Mouse (Mus musculus): ENCODE measurements at regions not wholly inside any gene's neighbourhood (a gene's known extent, or its start where the extent isn't known, plus 50 kb on each side); places are given as distances from the start of the nearest gene placed in this dataset.

GRCm38 (mm10) chr13:47716265-47716664 is 544.8 kb upstream of the Id4 start:
- Histone ChIP-seq H3K36me3 (ENCODE audit: control insufficient read depth, insufficient read depth) (no peaks in the 10 kb centered on the region), H3K9me3 (replicated peaks; ENCODE audit: control insufficient read depth, low read length) (no peaks in the 10 kb centered on the region), H3K4me3 (ENCODE audit: low read depth, low read length) (no peak overlapping the region), H3K4me1 (ENCODE audit: control insufficient read depth, low read depth, low read length) (no peaks in the 10 kb centered on the region), H3K27me3 (ENCODE audit: control insufficient read depth, insufficient read depth, low read depth, low read length) (no peaks in the 10 kb centered on the region), H3K9ac (ENCODE audit: low read depth, low read length) (no peak overlapping the region), H3K27ac (ENCODE audit: low read length) (no peak overlapping the region), H3K4me2 (ENCODE audit: low read depth, low read length) (no peak overlapping the region)
- ATAC-seq (ENCODE audit: low read depth), result no peak
- 51% methylated on average over 4 of the region's 4 CpGs for WGBS (ENCODE audit: insufficient replicate concordance)

GRCm38 (mm10) chr13:47720645-47721044 is 540.4 kb upstream of the Id4 start:
- no peak for ATAC-seq (ENCODE audit: low read depth)

GRCm38 (mm10) chr13:47734415-47734814 is 526.6 kb upstream of the Id4 start:
- Histone ChIP-seq H3K4me2 (ENCODE audit: low read depth, low read length) (no peak overlapping the region), H3K9me3 (replicated peaks; ENCODE audit: control insufficient read depth, low read length) (no peaks in the 10 kb centered on the region), H3K27ac (ENCODE audit: low read length) (no peak overlapping the region), H3K4me3 (ENCODE audit: low read depth, low read length) (no peak overlapping the region), H3K27me3 (ENCODE audit: control insufficient read depth, insufficient read depth, low read depth, low read length) (no peaks in the 10 kb centered on the region), H3K4me1 (ENCODE audit: control insufficient read depth, low read depth, low read length) (no peaks in the 10 kb centered on the region), H3K36me3 (ENCODE audit: control insufficient read depth, insufficient read depth) (no peaks in the 10 kb centered on the region), H3K9ac (ENCODE audit: low read depth, low read length) (no peak overlapping the region)
- 28% methylated on average over 1 of the region's 1 CpGs for WGBS (ENCODE audit: insufficient replicate concordance)
- no peak for ATAC-seq (ENCODE audit: low read depth)

More at GRCm38 (mm10) chr13:47720645-47721044, 540.4 kb upstream of the Id4 start:
- Histone ChIP-seq H3K27me3 (ENCODE audit: control insufficient read depth, insufficient read depth, low read depth, low read length) (no peaks in the 10 kb centered on the region), H3K9me3 (replicated peaks; ENCODE audit: control insufficient read depth, low read length) (no peaks in the 10 kb centered on the region), H3K27ac (ENCODE audit: low read length) (no peak overlapping the region), H3K4me1 (ENCODE audit: control insufficient read depth, low read depth, low read length) (no peaks in the 10 kb centered on the region), H3K9ac (ENCODE audit: low read depth, low read length) (no peak overlapping the region), H3K4me2 (ENCODE audit: low read depth, low read length) (no peak overlapping the region), H3K4me3 (ENCODE audit: low read depth, low read length) (no peak overlapping the region), H3K36me3 (ENCODE audit: control insufficient read depth, insufficient read depth) (no peaks in the 10 kb centered on the region)
- 80% methylated on average over 2 of the region's 2 CpGs for WGBS (ENCODE audit: insufficient replicate concordance)

- Histone ChIP-seq H3K9me3 (replicated peaks; ENCODE audit: control insufficient read depth, low read length) (no peaks in the 10 kb centered on the region), H3K4me3 (ENCODE audit: low read depth, low read length) (no peak overlapping the region), H3K27ac (ENCODE audit: low read length) (no peak overlapping the region), H3K4me1 (ENCODE audit: control insufficient read depth, low read depth, low read length) (no peaks in the 10 kb centered on the region), H3K9ac (ENCODE audit: low read depth, low read length) (no peak overlapping the region), H3K4me2 (ENCODE audit: low read depth, low read length) (no peak overlapping the region), H3K36me3 (ENCODE audit: control insufficient read depth, insufficient read depth) (no peaks in the 10 kb centered on the region), H3K27me3 (ENCODE audit: control insufficient read depth, insufficient read depth, low read depth, low read length) (no peaks in the 10 kb centered on the region)
- no peak for ATAC-seq (ENCODE audit: low read depth)
- WGBS (ENCODE audit: insufficient replicate concordance), result 56% methylated on average over 8 of the region's 8 CpGs
Measured at GRCm38 (mm10) chr13:47735426-47736063, 525.5 kb upstream of the Id4 start.

GRCm38 (mm10) chr13:47748906-47749305 is 512.1 kb upstream of the Id4 start:
- Histone ChIP-seq H3K27me3 (ENCODE audit: control insufficient read depth, insufficient read depth, low read depth, low read length) (no peaks in the 10 kb centered on the region), H3K4me1 (ENCODE audit: control insufficient read depth, low read depth, low read length) (no peaks in the 10 kb centered on the region), H3K4me3 (ENCODE audit: low read depth, low read length) (no peak overlapping the region), H3K9ac (ENCODE audit: low read depth, low read length) (no peak overlapping the region), H3K9me3 (replicated peaks; ENCODE audit: control insufficient read depth, low read length) (no peaks in the 10 kb centered on the region), H3K36me3 (ENCODE audit: control insufficient read depth, insufficient read depth) (no peaks in the 10 kb centered on the region), H3K27ac (ENCODE audit: low read length) (no peak overlapping the region), H3K4me2 (ENCODE audit: low read depth, low read length) (no peak overlapping the region)
- ATAC-seq (ENCODE audit: low read depth), result no peak

- Histone ChIP-seq H3K36me3 (ENCODE audit: control insufficient read depth, insufficient read depth) (no peaks in the 10 kb centered on the region), H3K9me3 (replicated peaks; ENCODE audit: control insufficient read depth, low read length) (no peaks in the 10 kb centered on the region), H3K4me2 (ENCODE audit: low read depth, low read length) (no peak overlapping the region), H3K27ac (ENCODE audit: low read length) (no peak overlapping the region), H3K9ac (ENCODE audit: low read depth, low read length) (no peak overlapping the region), H3K4me3 (ENCODE audit: low read depth, low read length) (no peak overlapping the region), H3K4me1 (ENCODE audit: control insufficient read depth, low read depth, low read length) (no peaks in the 10 kb centered on the region), H3K27me3 (ENCODE audit: control insufficient read depth, insufficient read depth, low read depth, low read length) (no peaks in the 10 kb centered on the region)
- WGBS (ENCODE audit: insufficient replicate concordance), result 53% methylated on average over 2 of the region's 2 CpGs
- ATAC-seq (ENCODE audit: low read depth), result no peak
Measured at GRCm38 (mm10) chr13:47751033-47751432, 510.0 kb upstream of the Id4 start.

GRCm38 (mm10) chr13:47764802-47765597 is 496.0 kb upstream of the Id4 start:
- no peak overlapping the region for H3K27ac ChIP-seq (ENCODE audit: low read length)
- H3K4me2 ChIP-seq (ENCODE audit: low read depth, low read length), result no peak overlapping the region
- H3K9ac ChIP-seq (ENCODE audit: low read depth, low read length), result no peak overlapping the region
- no peaks in the 10 kb centered on the region for H3K27me3 ChIP-seq (ENCODE audit: control insufficient read depth, insufficient read depth, low read depth, low read length)
- H3K4me3 ChIP-seq (ENCODE audit: low read depth, low read length), result no peak overlapping the region
- no peaks in the 10 kb centered on the region for H3K4me1 ChIP-seq (ENCODE audit: control insufficient read depth, low read depth, low read length)
- no peaks in the 10 kb centered on the region for H3K36me3 ChIP-seq (ENCODE audit: control insufficient read depth, insufficient read depth)
- 64% methylated on average over 16 of the region's 16 CpGs for WGBS (ENCODE audit: insufficient replicate concordance)
- ATAC-seq (ENCODE audit: low read depth), result no peak
- no peaks in the 10 kb centered on the region for H3K9me3 ChIP-seq (replicated peaks; ENCODE audit: control insufficient read depth, low read length)

- H3K27ac ChIP-seq (ENCODE audit: low read length), result no peak overlapping the region
- H3K4me2 ChIP-seq (ENCODE audit: low read depth, low read length), result no peak overlapping the region
- no peaks in the 10 kb centered on the region for H3K27me3 ChIP-seq (ENCODE audit: control insufficient read depth, insufficient read depth, low read depth, low read length)
- H3K36me3 ChIP-seq (ENCODE audit: control insufficient read depth, insufficient read depth), result no peaks in the 10 kb centered on the region
- WGBS (ENCODE audit: insufficient replicate concordance), result 65% methylated on average over 9 of the region's 9 CpGs
- no peaks in the 10 kb centered on the region for H3K9me3 ChIP-seq (replicated peaks; ENCODE audit: control insufficient read depth, low read length)
- ATAC-seq (ENCODE audit: low read depth), result no peak
- no peak overlapping the region for H3K9ac ChIP-seq (ENCODE audit: low read depth, low read length)
- no peaks in the 10 kb centered on the region for H3K4me1 ChIP-seq (ENCODE audit: control insufficient read depth, low read depth, low read length)
- H3K4me3 ChIP-seq (ENCODE audit: low read depth, low read length), result no peak overlapping the region
Measured at GRCm38 (mm10) chr13:47768963-47769527, 492.0 kb upstream of the Id4 start.

Data from liver, embryonic 16.5 days (tissue).